Mouse (Mus musculus) neural tube, embryonic 12.5 days (tissue): ENCODE measurements around the gene Cog8. TPM values are rescaled to one million over a fixed set of nuclear protein-coding genes. Genes with fewer than 3 reads are reported as not detected.

ENCODE experiments used
- ATAC-seq: fragments of 200-750 bp; cut with Nextera tagmentation; 2 replicates; pipeline ENCODE4 v1.8.0; 2017; ENCODE audit warnings: low read depth, mild to moderate bottlenecking, moderate TSS enrichment, moderate library complexity; ENCODE audit not compliant: low FRiP score
- H3K27ac ChIP-seq: fragments of 300-500 bp; sonication (generic); 2 replicates; pipeline ENCODE4 v1.5.1; 2016
- H3K27me3 ChIP-seq: fragments of 300-500 bp; sonication (generic); replicated peaks from 2 replicates; pipeline ENCODE4 v1.6.1; 2016; ENCODE audit warnings: mild to moderate bottlenecking
- H3K36me3 ChIP-seq: fragments of 300-500 bp; sonication (generic); 2 replicates; pipeline ENCODE4 v1.6.1; 2016; ENCODE audit warnings: mild to moderate bottlenecking
- H3K4me1 ChIP-seq: fragments of 300-500 bp; sonication (generic); 2 replicates; pipeline ENCODE4 v1.6.1; 2016
- H3K4me2 ChIP-seq: fragments of 300-500 bp; sonication (generic); replicated peaks from 2 replicates; pipeline ENCODE4 v1.6.1; 2016; ENCODE audit warnings: mild to moderate bottlenecking
- H3K4me3 ChIP-seq: fragments of 300-500 bp; sonication (generic); 2 replicates; pipeline ENCODE4 v1.5.1; 2016
- H3K9ac ChIP-seq: fragments of 300-500 bp; sonication (generic); 2 replicates; pipeline ENCODE4 v1.6.1; 2016; ENCODE audit warnings: mild to moderate bottlenecking
- H3K9me3 ChIP-seq: fragments of 300-500 bp; sonication (generic); 2 replicates; pipeline ENCODE4 v1.6.1; 2016; ENCODE audit warnings: mild to moderate bottlenecking
- WGBS: fragments of 180-500 bp; shearing (Covaris S2); methylation state at CpG from one replicate; pipeline ENCODE4 v1.1.7; 2016; 5-methylcytosine and 5-hydroxymethylcytosine counted together
- polyA plus RNA-seq: library from polyadenylated mRNA; unstranded; fragments of >200 nt; fragmentation: Nextera tagmentation; extraction: Ambion mirVana; gene quantifications from 2 replicates; pipeline ENCODE4 v1.2.1, GENCODE M21; 2016

Cog8 gene
- polyA plus RNA-seq = 47.1 and 51.3 TPM in 2 replicates

DNA sequence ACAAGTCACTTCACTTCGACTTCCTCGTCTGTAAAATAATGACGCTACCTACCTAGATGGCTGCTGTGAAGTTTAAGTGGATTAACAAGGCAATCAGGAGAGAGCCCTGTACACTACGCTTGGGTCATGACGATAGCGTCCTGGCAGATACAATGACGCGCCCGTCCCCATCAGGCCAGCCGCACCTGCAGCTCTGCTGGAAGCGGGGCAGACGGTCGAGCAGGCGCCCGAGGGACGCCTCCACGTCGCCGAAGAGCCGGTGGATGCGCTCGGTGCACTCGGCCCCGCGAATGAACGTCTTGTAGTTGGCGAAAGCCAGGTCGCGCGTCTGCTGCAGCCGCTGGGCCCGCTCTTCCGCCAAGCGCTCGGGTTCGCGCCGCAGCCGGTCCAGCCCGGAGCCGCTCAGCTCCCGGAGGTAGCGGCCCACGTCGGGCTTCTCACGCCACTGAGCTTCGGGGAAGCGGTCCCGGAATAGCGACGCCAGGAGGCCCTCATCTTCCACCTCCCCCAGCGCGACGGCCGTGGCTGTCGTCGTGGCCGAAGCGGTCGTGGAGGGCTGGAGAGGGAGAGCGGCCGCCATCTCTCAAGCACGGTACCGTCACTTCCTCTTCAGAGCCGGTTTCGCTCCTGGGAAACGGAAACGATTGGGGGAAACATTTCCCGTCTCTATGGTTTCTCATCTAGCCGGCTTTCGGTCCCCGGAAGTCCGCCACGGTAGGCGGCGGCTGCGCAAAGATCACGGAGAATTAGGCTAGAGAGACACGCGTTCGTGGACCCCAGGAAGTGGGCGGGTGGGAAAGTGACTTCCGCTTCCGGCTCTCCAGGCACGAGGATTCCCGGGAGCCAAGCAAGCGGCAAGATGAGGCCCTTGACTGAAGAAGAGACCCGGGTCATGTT is at the start of gene Cog8, which contains the start of gene Nip7:
Gene Cog8, minus strand, starts transcription at position 614 of the 897 bp plus-strand sequence.
Gene Nip7, plus strand, starts transcription at position 802 of the 897 bp plus-strand sequence.
- H3K27me3 ChIP-seq = no peaks in the 10 kb centered on the region
- peaks cover 45% of the 10 kb centered on the region for H3K36me3 ChIP-seq
- no peaks in the 10 kb centered on the region for H3K9me3 ChIP-seq
- H3K9ac ChIP-seq = peak within 1 kb of the TSS; percentile 83
- H3K4me2 ChIP-seq = peak within 1 kb of the TSS; percentile 94
- peak within 1 kb of the TSS; percentile 98 for H3K4me3 ChIP-seq
- H3K4me1 ChIP-seq = peaks cover 17% of the 10 kb centered on the region
- peak within 1 kb of the TSS; percentile 4; the same call in 1 of the 2 replicates for H3K27ac ChIP-seq
- peak; percentile 94 for ATAC-seq
- WGBS = under 1% methylated on average over 88 of the region's 88 CpGs

GRCm38 (mm10) chr8:107104547-107104946 is 48.1 kb upstream of the Cog8 start:
- Histone ChIP-seq H3K36me3 (no peaks in the 10 kb centered on the region), H3K9me3 (no peaks in the 10 kb centered on the region), H3K4me3 (no peak overlapping the region), H3K27ac (no peak overlapping the region), H3K4me2 (no peak overlapping the region), H3K4me1 (no peaks in the 10 kb centered on the region), H3K27me3 (no peaks in the 10 kb centered on the region), H3K9ac (no peak overlapping the region)
- no peak for ATAC-seq
- WGBS = 9% methylated on average over 4 of the region's 4 CpGs

GRCm38 (mm10) chr8:107100635-107101034 is 44.1 kb upstream of the Cog8 start:
- no peak overlapping the region for H3K4me3 ChIP-seq
- no peaks in the 10 kb centered on the region for H3K27me3 ChIP-seq
- H3K9me3 ChIP-seq = no peaks in the 10 kb centered on the region
- H3K4me1 ChIP-seq = no peaks in the 10 kb centered on the region
- 90% methylated on average over 2 of the region's 2 CpGs for WGBS
- H3K36me3 ChIP-seq = no peaks in the 10 kb centered on the region
- no peak overlapping the region for H3K9ac ChIP-seq
- H3K27ac ChIP-seq = no peak overlapping the region
- no peak for ATAC-seq
- no peak overlapping the region for H3K4me2 ChIP-seq

GRCm38 (mm10) chr8:107096366-107097036 is 40.0 kb upstream of the Cog8 start, which contains the start of gene Terf2:
Gene Terf2, minus strand, starts transcription at chr8:107096547.
- H3K4me2 ChIP-seq = peak within 1 kb of the TSS; percentile 63
- peak; percentile 95 for ATAC-seq
- H3K9me3 ChIP-seq = no peaks in the 10 kb centered on the region
- H3K27me3 ChIP-seq = no peaks in the 10 kb centered on the region
- peaks cover 12% of the 10 kb centered on the region; the same call in 1 of the 2 replicates for H3K36me3 ChIP-seq
- peak within 1 kb of the TSS; percentile 62 for H3K27ac ChIP-seq
- H3K9ac ChIP-seq = peak within 1 kb of the TSS; percentile 92
- peaks cover 15% of the 10 kb centered on the region; the same call in 1 of the 2 replicates for H3K4me1 ChIP-seq
- peak within 1 kb of the TSS; percentile 80 for H3K4me3 ChIP-seq
- 4% methylated on average over 39 of the region's 39 CpGs for WGBS

GRCm38 (mm10) chr8:107095717-107096365 is 39.4 kb upstream of the Cog8 start:
- H3K9me3 ChIP-seq = no peaks in the 10 kb centered on the region
- WGBS = under 1% methylated on average over 51 of the region's 53 CpGs

DNA sequence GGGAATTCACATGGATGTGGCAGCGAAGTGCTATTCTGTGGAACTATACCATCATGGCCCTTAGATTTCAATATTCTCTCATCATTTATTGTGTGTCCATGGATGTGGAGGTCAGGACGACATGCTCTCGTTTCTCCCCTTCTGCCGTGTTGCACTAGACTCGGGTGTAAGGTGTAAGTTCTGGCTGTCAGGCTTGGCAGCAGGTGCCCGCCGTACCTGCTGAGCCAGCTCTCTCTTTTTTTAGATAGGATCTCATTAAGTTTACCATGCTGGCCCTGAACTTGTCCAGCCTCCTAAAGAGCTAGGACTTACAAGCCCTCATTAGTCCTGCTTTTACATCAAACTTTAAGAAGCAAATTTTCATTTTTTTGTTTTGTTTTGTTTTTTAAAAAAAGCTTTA is 34.0 kb upstream of the Cog8 start:
- H3K4me1 ChIP-seq = peaks cover 15% of the 10 kb centered on the region; the same call in 1 of the 2 replicates
- no peak overlapping the region for H3K9ac ChIP-seq
- WGBS = 97% methylated on average over 7 of the region's 7 CpGs
- H3K4me3 ChIP-seq = no peak overlapping the region
- no peaks in the 10 kb centered on the region for H3K27me3 ChIP-seq
- H3K36me3 ChIP-seq = peaks cover 59% of the 10 kb centered on the region
- no peak overlapping the region for H3K27ac ChIP-seq
- no peak for ATAC-seq
- peaks cover 10% of the 10 kb centered on the region; the same call in 1 of the 2 replicates for H3K9me3 ChIP-seq
- H3K4me2 ChIP-seq = no peak overlapping the region

More at GRCm38 (mm10) chr8:107095717-107096365, 39.4 kb upstream of the Cog8 start:
- peak; percentile 57 for ATAC-seq
- Histone ChIP-seq H3K4me2 (peak overlapping the region; percentile 63), H3K9ac (peak overlapping the region; percentile 92), H3K36me3 (peaks cover 16% of the 10 kb centered on the region), H3K4me3 (peak overlapping the region; percentile 80), H3K27ac (peak overlapping the region; percentile 62), H3K27me3 (no peaks in the 10 kb centered on the region), H3K4me1 (peaks cover 15% of the 10 kb centered on the region; the same call in 1 of the 2 replicates)

DNA sequence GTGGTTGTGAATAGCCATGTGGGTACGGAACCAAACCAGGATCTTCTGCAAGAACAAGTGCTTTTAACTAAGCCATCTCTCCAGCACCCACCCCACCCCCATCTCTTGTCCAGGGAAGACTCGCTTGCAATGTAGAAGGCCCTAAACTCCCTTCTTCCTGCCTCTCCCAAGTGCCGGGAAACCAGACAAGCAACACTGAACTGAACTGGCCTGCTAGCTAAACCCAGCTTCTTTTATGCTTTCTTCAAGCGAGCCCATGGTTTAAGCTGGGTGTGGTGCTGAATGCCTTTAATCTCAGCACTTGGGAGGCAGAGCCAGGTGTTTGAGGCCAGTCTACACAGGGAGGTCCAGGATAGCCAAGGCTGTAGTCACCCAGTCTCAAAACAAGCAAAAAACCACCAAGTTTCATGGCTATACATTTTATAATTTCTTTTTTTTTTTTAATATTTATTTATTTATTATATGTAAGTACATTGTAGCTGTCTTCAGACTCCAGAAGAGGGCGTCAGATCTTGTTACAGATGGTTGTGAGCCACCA is 32.1 kb upstream of the Cog8 start:
- Histone ChIP-seq H3K4me3 (no peak overlapping the region), H3K4me2 (no peak overlapping the region), H3K27ac (no peak overlapping the region), H3K4me1 (no peaks in the 10 kb centered on the region), H3K9me3 (peaks cover 10% of the 10 kb centered on the region; the same call in 1 of the 2 replicates), H3K27me3 (no peaks in the 10 kb centered on the region), H3K9ac (no peak overlapping the region), H3K36me3 (peaks cover 61% of the 10 kb centered on the region)
- no peak for ATAC-seq
- WGBS = 94% methylated on average over 5 of the region's 5 CpGs

DNA sequence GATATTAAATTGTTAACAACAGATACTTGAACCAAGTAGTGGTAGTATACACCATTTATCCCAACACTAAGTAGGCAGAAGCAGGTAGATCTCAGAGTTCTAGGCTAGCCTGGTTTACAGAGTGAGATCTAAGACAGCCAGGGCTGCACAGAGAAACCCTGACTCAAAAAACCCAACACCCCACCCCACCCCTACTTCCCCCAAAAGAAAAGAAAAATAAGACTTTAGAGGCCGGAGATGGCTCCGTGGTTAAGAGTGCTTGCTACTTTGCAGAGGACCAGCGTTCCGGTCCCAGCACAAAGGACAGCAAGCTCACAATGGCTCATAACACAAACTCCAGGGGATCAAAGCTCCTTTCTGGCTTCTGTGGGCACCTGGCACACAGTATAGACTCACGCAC is 29.5 kb upstream of the Cog8 start:
- WGBS = 97% methylated on average over 5 of the region's 5 CpGs
- H3K27ac ChIP-seq = no peak overlapping the region
- ATAC-seq = no peak
- H3K4me3 ChIP-seq = no peak overlapping the region
- H3K36me3 ChIP-seq = peaks cover 74% of the 10 kb centered on the region
- H3K9me3 ChIP-seq = peaks cover 10% of the 10 kb centered on the region; the same call in 1 of the 2 replicates
- no peaks in the 10 kb centered on the region for H3K27me3 ChIP-seq
- no peak overlapping the region for H3K4me2 ChIP-seq
- no peak overlapping the region for H3K9ac ChIP-seq
- no peaks in the 10 kb centered on the region for H3K4me1 ChIP-seq

DNA sequence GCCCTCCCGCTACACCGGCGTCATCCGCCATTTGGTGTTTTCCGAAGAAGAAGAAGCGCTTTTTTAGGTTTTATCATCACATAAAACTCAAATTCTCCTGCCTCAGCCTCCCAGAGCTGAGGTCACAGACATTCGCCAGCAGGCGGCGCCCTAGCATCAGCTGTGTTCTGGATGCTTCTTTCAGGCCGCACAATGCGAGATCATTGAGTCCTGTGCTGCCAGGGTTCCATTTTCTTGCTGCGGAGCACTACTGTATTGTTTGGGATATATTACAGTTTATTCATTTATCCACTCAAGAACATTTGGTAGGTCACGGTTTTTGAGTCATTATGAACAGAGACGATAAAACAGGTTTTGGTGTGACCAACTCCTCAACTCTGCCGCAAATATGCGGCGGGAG is 28.9 kb upstream of the Cog8 start:
- Histone ChIP-seq H3K9ac (no peak overlapping the region), H3K36me3 (peaks cover 74% of the 10 kb centered on the region), H3K27me3 (no peaks in the 10 kb centered on the region), H3K27ac (no peak overlapping the region), H3K9me3 (peaks cover 10% of the 10 kb centered on the region; the same call in 1 of the 2 replicates), H3K4me2 (no peak overlapping the region), H3K4me1 (no peaks in the 10 kb centered on the region), H3K4me3 (no peak overlapping the region)
- no peak for ATAC-seq
- WGBS = 96% methylated on average over 17 of the region's 17 CpGs

DNA sequence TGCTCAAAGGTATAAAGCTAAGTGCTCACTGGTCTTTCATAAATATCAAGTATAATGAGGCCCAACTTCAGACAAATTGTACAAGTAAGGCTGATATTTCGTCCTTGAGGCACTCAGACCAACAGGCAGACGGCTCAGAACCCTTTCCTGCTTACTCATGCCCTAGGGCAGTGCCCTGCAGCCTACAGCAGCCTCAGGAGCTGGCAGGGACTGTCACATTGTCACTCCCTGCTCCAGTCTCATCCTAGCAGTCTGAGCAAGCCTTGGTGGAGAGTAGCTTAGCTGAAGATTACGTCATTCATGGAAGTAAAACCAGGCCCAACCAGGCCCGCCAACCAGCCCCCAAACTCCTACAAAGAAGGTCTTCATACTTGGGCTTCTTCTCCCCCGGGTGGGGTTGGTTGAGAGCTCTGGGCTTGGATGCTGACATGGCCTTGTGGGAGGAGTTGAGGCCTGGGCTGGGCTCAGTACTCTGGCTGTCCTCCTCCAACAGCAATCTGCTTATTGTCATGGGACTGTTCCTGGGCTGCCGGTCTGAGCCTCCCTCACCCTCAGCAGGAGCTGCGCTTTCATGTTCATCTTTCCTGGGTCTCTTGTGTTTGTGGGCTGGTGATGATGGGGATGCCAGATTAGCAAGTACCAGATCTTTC is 19.9 kb upstream of the Cog8 start:
- no peaks in the 10 kb centered on the region for H3K27me3 ChIP-seq
- peaks cover 88% of the 10 kb centered on the region for H3K36me3 ChIP-seq
- H3K9ac ChIP-seq = no peak overlapping the region
- H3K4me2 ChIP-seq = no peak overlapping the region
- H3K27ac ChIP-seq = no peak overlapping the region
- no peaks in the 10 kb centered on the region for H3K9me3 ChIP-seq
- no peaks in the 10 kb centered on the region for H3K4me1 ChIP-seq
- no peak for ATAC-seq
- H3K4me3 ChIP-seq = no peak overlapping the region
- WGBS = 91% methylated on average over 7 of the region's 7 CpGs

- Histone ChIP-seq H3K27ac (no peak overlapping the region), H3K27me3 (no peaks in the 10 kb centered on the region), H3K4me1 (no peaks in the 10 kb centered on the region), H3K9me3 (no peaks in the 10 kb centered on the region), H3K4me3 (no peak overlapping the region), H3K9ac (no peak overlapping the region), H3K4me2 (no peak overlapping the region), H3K36me3 (peaks cover 84% of the 10 kb centered on the region)
- no peak for ATAC-seq
- WGBS = 88% methylated on average over 1 of the region's 1 CpGs
Measured at GRCm38 (mm10) chr8:107074128-107074527, 17.6 kb upstream of the Cog8 start.
